Mouse (Mus musculus): Measurements from ENCODE around the gene Chd1l.

Gene Chd1l

DNA sequence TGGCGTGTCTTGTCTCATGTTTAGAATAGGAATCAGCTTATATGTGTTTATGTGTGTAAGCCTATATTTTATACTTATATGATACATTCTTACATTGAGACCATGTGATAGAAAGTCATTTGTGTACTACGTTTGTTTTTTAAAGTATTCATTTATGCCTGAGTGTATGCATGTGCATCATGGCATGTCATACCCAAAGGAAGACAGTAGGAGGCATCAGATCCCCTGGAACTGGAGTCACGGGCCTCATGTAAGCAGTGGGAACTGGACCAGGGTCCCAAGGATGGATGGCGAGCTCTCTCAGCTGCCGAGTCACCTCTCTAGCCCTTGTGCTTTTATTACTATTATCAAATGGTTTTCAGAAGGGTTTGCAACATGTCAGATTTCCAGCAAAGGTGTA is 74.3 kb downstream of the Chd1l start:
- DNase-seq (ENCODE audit: low read depth in 2 of 2, low spot score in 2 of 2): no peak

DNA sequence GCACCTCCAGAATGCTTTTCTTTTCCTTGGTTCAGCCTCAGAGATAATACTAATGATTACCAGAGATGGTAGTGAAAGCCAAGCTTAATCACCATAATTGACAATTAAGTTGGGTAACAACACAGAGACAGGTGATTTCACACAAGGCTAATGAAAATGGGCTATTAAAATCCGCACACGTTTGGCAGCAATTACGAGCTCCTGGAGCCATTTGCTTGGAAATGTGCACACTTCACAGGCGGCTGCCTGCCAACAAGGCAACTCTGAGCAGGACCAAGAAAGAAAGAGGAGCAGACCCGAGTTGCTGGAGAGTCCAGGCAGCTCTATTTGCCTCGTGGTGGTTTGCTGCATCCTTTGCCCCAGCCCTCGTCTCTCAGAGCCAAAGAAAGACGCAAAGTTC is 84.5 kb downstream of the Chd1l start:
- DNase-seq (ENCODE audit: low read depth in 2 of 2, low spot score in 2 of 2): no peak

DNA sequence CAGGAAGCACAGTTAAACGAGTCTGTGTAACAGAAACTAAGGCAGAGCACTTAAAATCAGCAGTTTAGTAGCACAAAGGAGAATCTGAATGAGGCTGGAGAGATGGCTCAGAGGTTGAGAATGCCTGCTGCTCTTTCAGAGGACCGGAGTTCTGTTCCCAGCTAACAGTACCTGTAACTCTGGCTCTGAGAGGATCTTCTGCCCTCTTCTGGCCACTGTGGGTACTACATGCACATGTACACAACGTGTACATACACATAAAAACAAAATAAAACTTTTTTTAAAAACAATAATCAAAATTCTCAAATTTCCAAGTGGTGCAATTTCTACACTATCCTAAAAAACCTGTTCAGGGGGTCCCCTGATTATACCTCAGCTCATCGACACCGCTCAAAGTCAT is 85.2 kb downstream of the Chd1l start:
- DNase-seq (ENCODE audit: low read depth in 2 of 2, low spot score in 2 of 2): peak; percentile 3 to 21

DNA sequence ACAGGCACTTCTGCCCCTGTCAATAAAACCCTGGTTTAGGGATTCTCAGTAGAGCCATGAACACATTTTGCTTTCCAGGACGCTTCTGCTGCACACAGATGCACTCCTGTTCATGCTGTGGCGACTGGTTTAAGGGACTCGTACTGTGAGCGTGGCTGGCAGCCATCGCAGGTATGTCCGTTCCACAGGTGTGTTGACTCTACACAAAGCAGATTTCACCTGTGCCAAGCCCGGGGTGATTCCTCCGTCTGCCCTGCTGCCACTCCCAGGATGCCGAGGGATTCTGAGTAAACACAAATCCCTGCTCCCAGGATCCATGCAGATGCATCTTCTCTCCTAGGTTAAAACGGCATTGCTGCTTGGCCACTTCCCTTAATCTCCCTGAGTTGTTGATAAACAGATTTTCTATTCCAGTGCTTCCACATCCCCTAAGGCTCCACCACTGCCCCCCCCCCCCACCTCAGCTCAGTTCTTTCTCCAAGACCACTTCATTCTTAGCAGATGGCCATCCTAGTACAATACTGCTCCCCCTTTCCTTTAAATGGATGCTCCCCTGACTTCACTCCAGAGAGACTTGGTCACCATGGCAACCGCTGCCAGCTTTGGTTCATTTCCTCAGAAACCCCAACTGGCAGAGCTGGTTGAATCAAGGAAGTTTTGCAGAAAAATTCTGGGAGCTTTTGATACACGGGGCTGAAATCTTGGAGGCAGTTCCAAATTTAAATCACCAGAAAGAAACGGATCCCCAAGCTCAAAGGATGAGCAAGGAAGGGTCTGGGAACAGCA is 87.9 kb downstream of the Chd1l start:
- DNase-seq (ENCODE audit: low read depth in 2 of 2, low spot score in 2 of 2): no peak

DNA sequence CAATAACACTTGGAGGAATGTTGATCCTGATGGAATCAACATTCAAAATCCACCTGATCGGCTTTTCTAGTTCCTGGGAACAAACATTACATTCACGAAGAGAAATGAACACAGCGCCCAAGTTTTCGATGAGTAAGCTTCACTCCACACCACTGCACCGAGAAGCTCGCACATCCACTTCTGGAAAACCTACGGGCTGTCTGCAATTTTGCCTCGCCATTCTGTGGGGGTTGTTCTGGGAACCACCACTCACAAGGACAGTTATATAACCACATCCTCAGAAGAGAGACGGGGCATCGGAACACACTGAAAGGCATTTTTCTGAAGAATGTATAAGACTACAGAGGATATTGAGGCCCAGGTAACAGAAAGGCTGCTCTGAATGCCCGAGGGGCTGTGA is 90.1 kb downstream of the Chd1l start:
- no peak for DNase-seq (ENCODE audit: low read depth in 2 of 2, low spot score in 2 of 2)

DNA sequence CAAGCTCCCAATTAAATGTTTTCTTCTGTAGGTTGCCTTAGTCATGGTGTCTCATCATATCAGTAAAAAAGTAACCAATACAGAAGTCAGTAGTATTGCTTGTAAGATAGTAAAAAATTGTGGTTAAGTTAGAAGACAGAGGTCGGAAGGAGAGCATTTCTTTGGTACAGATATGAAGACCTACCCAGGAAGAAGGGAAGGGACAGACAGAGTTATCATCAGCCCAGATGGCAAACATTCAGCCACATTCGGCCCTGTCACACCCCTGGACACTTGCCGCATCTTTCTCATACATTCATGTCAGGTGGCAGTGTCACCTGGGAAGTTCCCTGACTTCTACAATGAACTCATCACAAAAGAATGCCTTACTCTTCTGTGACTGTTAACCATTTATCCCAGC is 97.7 kb downstream of the Chd1l start:
- no peak for DNase-seq (ENCODE audit: low read depth in 2 of 2, low spot score in 2 of 2)
